Mouse (Mus musculus): Measurements from ENCODE around the gene Il27. TPM values are rescaled to one million over a fixed set of nuclear protein-coding genes. Genes with fewer than 3 reads are reported as not detected.

The Il27 gene
- polyA plus RNA-seq, 1 experiment from 2014 or later = 0.31 TPM

GRCm38 (mm10) chr7:126583251-126583709, 11.5 kb downstream of the Il27 start:
- H3K9me3 ChIP-seq (ENCODE audit: low read length) = no peaks in the 10 kb centered on the region
- TF ChIP-seq EP300 (IDR thresholded peaks at IDR 0.05) (peak; percentile 57; the same call in 1 of the 2 replicates), CTCF (IDR thresholded peaks at IDR 0.05) (no peak)
- ATAC-seq = peak; percentile 85
- peak overlapping the region; percentile 49 for H3K4me3 ChIP-seq (ENCODE audit: low read depth, low read length)
- H3K36me3 ChIP-seq (ENCODE audit: insufficient read depth, low read length) = no peaks in the 10 kb centered on the region
- H3K27me3 ChIP-seq (replicated peaks; ENCODE audit: insufficient read depth, low read length) = no peaks in the 10 kb centered on the region
- no peaks in the 10 kb centered on the region; the same call in 1 of the 2 replicates for H3K4me1 ChIP-seq (ENCODE audit: insufficient read depth, low read depth, low read length)
- peak overlapping the region; percentile 85 for H3K27ac ChIP-seq (ENCODE audit: low read length)
- WGBS = under 1% methylated on average over 22 of the region's 22 CpGs
- DNase-seq (ENCODE audit: low spot score) = peak; percentile 95
- peak overlapping the region; percentile 78 for H3K4me2 ChIP-seq (replicated peaks; ENCODE audit: low read depth, low read length)
- peak overlapping the region; percentile 29 for H3K9ac ChIP-seq (replicated peaks; ENCODE audit: low read depth)

DNA sequence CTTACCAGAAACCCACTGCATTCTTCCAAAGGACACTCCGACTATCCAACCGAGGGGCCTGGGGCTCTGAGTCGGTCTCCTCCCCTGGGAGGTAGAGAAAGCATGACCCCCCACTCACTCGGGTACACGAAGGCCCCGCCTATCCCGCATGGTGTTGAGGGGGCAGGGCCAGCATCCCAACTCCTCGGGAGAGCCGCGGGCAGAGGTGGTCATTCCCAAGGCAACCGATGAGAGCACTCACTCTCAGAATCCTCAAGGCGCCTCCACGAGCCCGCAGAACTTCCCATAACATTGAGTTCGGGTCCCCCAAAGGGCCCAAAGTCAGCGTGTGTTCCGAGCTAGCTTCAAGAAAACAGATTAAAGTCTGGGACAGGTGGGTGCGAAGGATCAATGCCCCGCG, 12.0 kb downstream of the Il27 start:
- peak; percentile 55 for DNase-seq (ENCODE audit: low spot score)
- Histone ChIP-seq H3K4me1 (ENCODE audit: insufficient read depth, low read depth, low read length) (no peaks in the 10 kb centered on the region; the same call in 1 of the 2 replicates), H3K4me2 (replicated peaks; ENCODE audit: low read depth, low read length) (peak overlapping the region; percentile 78), H3K4me3 (ENCODE audit: low read depth, low read length) (peak overlapping the region; percentile 49), H3K27me3 (replicated peaks; ENCODE audit: insufficient read depth, low read length) (no peaks in the 10 kb centered on the region), H3K27ac (ENCODE audit: low read length) (0 out of 2 replicates have a peak overlapping the region, but pooled peaks have one; percentile 85), H3K9me3 (ENCODE audit: low read length) (no peaks in the 10 kb centered on the region), H3K9ac (replicated peaks; ENCODE audit: low read depth) (peak overlapping the region; percentile 29), H3K36me3 (ENCODE audit: insufficient read depth, low read length) (no peaks in the 10 kb centered on the region)
- TF ChIP-seq CTCF (IDR thresholded peaks at IDR 0.05) (no peak), EP300 (IDR thresholded peaks at IDR 0.05) (no peak)
- WGBS = 4% methylated on average over 20 of the region's 20 CpGs
- peak; percentile 49 for ATAC-seq

- Histone ChIP-seq H3K4me2 (replicated peaks; ENCODE audit: low read depth, low read length) (no peak overlapping the region), H3K9me3 (ENCODE audit: low read length) (no peaks in the 10 kb centered on the region), H3K36me3 (ENCODE audit: insufficient read depth, low read length) (no peaks in the 10 kb centered on the region), H3K27me3 (replicated peaks; ENCODE audit: insufficient read depth, low read length) (no peaks in the 10 kb centered on the region), H3K4me1 (ENCODE audit: insufficient read depth, low read depth, low read length) (no peaks in the 10 kb centered on the region; the same call in 1 of the 2 replicates), H3K4me3 (ENCODE audit: low read depth, low read length) (no peak overlapping the region), H3K27ac (ENCODE audit: low read length) (no peak overlapping the region), H3K9ac (replicated peaks; ENCODE audit: low read depth) (no peak overlapping the region)
- TF ChIP-seq CTCF (IDR thresholded peaks at IDR 0.05) = no peak
- ATAC-seq = no peak
- WGBS = 70% methylated on average over 6 of the region's 6 CpGs
- no peak for DNase-seq (ENCODE audit: low spot score)
Observed at GRCm38 (mm10) chr7:126581661-126582060, 13.1 kb downstream of the Il27 start.

GRCm38 (mm10) chr7:126579172-126579571, 15.6 kb downstream of the Il27 start:
- no peaks in the 10 kb centered on the region; the same call in 1 of the 2 replicates for H3K4me1 ChIP-seq (ENCODE audit: insufficient read depth, low read depth, low read length)
- no peak overlapping the region for H3K4me3 ChIP-seq (ENCODE audit: low read depth, low read length)
- TF ChIP-seq EP300 (IDR thresholded peaks at IDR 0.05) (no peak), CTCF (IDR thresholded peaks at IDR 0.05) (peak; percentile 75)
- H3K27me3 ChIP-seq (replicated peaks; ENCODE audit: insufficient read depth, low read length) = no peaks in the 10 kb centered on the region
- ATAC-seq (no peak), DNase-seq (ENCODE audit: low spot score) (peak; percentile 42)
- H3K9ac ChIP-seq (replicated peaks; ENCODE audit: low read depth) = no peak overlapping the region
- peaks cover 4% of the 10 kb centered on the region; the same call in 1 of the 2 replicates for H3K36me3 ChIP-seq (ENCODE audit: insufficient read depth, low read length)
- 48% methylated on average over 8 of the region's 8 CpGs for WGBS
- H3K4me2 ChIP-seq (replicated peaks; ENCODE audit: low read depth, low read length) = no peak overlapping the region
- H3K27ac ChIP-seq (ENCODE audit: low read length) = no peak overlapping the region
- no peaks in the 10 kb centered on the region for H3K9me3 ChIP-seq (ENCODE audit: low read length)

GRCm38 (mm10) chr7:126576946-126577345, 17.8 kb downstream of the Il27 start:
- WGBS = 49% methylated on average over 8 of the region's 8 CpGs
- Histone ChIP-seq H3K27me3 (replicated peaks; ENCODE audit: insufficient read depth, low read length) (no peaks in the 10 kb centered on the region), H3K4me1 (ENCODE audit: insufficient read depth, low read depth, low read length) (no peaks in the 10 kb centered on the region), H3K9ac (replicated peaks; ENCODE audit: low read depth) (no peak overlapping the region), H3K9me3 (ENCODE audit: low read length) (no peaks in the 10 kb centered on the region), H3K4me2 (replicated peaks; ENCODE audit: low read depth, low read length) (no peak overlapping the region), H3K4me3 (ENCODE audit: low read depth, low read length) (no peak overlapping the region), H3K27ac (ENCODE audit: low read length) (no peak overlapping the region), H3K36me3 (ENCODE audit: insufficient read depth, low read length) (peaks cover 4% of the 10 kb centered on the region; the same call in 1 of the 2 replicates)
- TF ChIP-seq EP300 (IDR thresholded peaks at IDR 0.05) = no peak
- peak; percentile 73 for TF ChIP-seq CTCF (IDR thresholded peaks at IDR 0.05)
- ATAC-seq (no peak), DNase-seq (ENCODE audit: low spot score) (peak; percentile 62)

DNA sequence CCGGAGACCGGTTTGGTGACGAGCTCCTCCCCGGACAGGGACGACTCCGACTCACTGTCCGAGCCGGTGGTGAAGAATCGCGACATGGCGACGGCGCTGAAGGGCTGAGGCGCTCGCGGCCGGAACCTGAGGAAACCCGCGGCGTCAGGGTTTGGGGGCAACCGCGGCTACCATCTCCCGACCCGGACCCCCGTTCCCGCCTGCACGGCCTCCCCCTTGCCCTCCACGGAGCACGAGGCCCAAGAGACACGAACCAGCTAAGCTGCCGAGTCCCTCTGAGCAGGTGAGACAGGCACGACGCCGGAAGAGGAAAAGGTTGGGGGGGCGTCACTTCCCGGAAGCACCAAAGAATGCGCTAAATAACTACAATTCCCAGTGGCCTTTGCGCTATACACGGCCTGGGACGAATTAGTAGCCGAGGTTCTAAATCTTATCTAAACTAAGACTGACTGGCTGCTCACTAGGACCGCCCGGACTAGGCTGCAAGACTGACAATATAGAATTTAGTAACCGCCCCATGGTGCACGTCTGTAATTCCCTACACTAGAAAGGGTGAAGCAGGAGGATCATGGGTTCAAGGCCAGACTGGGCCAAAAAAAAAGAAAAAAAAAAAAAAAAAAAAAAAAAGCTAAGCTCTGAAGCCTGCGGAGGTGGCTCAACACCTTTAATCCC, 28.5 kb downstream of the Il27 start, which contains the start of gene Eif3c:
Gene Eif3c, minus strand, starts transcription at position 318 of the 672 bp plus-strand sequence.
- ATAC-seq (peak; percentile 97), DNase-seq (ENCODE audit: low spot score) (peak; percentile 97)
- peak within 1 kb of the TSS; percentile 93 for H3K27ac ChIP-seq (ENCODE audit: low read length)
- peaks cover 23% of the 10 kb centered on the region for H3K36me3 ChIP-seq (ENCODE audit: insufficient read depth, low read length)
- TF ChIP-seq EP300 (IDR thresholded peaks at IDR 0.05) (peak; percentile 27; the same call in 1 of the 2 replicates), CTCF (IDR thresholded peaks at IDR 0.05) (no peak)
- WGBS = 2% methylated on average over 46 of the region's 46 CpGs
- H3K4me3 ChIP-seq (ENCODE audit: low read depth, low read length) = peak within 1 kb of the TSS; percentile 89
- H3K4me2 ChIP-seq (replicated peaks; ENCODE audit: low read depth, low read length) = peak within 1 kb of the TSS; percentile 71
- peak within 1 kb of the TSS; percentile 69 for H3K9ac ChIP-seq (replicated peaks; ENCODE audit: low read depth)
- H3K9me3 ChIP-seq (ENCODE audit: low read length) = no peaks in the 10 kb centered on the region
- H3K4me1 ChIP-seq (ENCODE audit: insufficient read depth, low read depth, low read length) = no peaks in the 10 kb centered on the region
- H3K27me3 ChIP-seq (replicated peaks; ENCODE audit: insufficient read depth, low read length) = no peaks in the 10 kb centered on the region

All from lung, postnatal 0 days (tissue).